Mouse (Mus musculus): Measurements from ENCODE around the gene Shb.

DNA sequence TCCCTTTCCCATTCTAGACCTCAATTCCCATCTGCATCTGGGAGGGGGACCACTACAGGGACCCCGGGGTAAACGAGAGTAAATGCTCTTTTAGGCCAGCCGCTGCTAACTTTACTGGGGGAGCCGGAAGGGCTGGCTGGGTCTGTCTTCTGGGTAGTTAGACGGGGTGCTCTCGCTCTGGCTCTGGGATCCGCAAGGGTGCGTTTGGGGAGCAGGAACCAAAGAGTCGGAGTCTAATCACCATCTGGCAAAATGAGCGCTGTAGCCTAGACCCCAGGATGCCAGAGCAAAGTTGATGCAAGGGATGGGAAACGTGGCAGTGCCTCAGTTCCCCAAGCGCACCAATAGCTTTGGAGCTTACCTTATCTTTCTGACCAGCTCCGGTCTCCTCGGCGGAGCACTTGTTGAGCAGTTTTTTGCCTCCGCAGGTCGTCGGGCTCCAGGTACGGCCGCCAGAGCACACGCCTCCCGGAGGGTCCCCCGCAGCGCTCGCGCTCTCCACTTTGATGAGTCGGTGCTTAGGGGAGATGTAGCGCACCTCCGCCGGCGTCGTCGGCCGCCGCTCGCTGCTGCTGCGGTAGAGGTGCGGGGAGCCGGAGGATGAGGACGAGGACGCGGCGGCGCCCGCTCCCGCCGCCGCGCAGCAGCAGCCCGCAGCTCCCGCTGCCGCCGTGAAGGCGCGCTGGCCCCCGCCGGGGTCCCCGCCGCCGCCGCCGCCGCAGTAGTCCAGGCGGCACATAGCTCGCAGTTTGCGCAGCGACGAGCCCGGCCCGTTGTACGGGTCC lies 2.9 kb downstream of the Shb start:
- TF ChIP-seq EP300 (optimal IDR thresholded peaks at IDR 0.05) (no peak), CTCF (IDR thresholded peaks at IDR 0.05; ENCODE audit: low read depth) (no peak)

All from stomach, postnatal 0 days (tissue).